Mouse (Mus musculus) forebrain, embryonic 14.5 days (tissue): ENCODE data around the gene Olfr686. TPM values are rescaled to one million over a fixed set of nuclear protein-coding genes. Genes with fewer than 3 reads are reported as not detected.
A peak's percentile ranks its signal among the peaks of the same experiment; 100 is the strongest.

ENCODE experiments used
- ATAC-seq: fragments of 200-750 bp; cut with Nextera tagmentation; 2 replicates; pipeline ENCODE4 v1.8.0; 2017; ENCODE audit warnings: mild to moderate bottlenecking, moderate library complexity
- DNase-seq: peaks from one replicate; pipeline ENCODE4 v3.0.0-alpha.2; 2015; ENCODE audit warnings: low spot score
- H3K27ac ChIP-seq: fragments of 300-500 bp; sonication (generic); 2 replicates; pipeline ENCODE4 v1.5.1; 2014; ENCODE audit warnings: low read depth, mild to moderate bottlenecking, control low read depth, low read length, moderate library complexity
- H3K27me3 ChIP-seq: fragments of 300-500 bp; sonication (generic); replicated peaks from 2 replicates; pipeline ENCODE4 v1.6.1; 2014; ENCODE audit warnings: low read length, control low read depth, mixed read lengths; ENCODE audit not compliant: control insufficient read depth, insufficient read depth
- H3K36me3 ChIP-seq: fragments of 300-500 bp; sonication (generic); 2 replicates; pipeline ENCODE4 v1.6.1; 2014; ENCODE audit warnings: low read length, control low read depth; ENCODE audit not compliant: control insufficient read depth, insufficient read depth
- H3K4me1 ChIP-seq: fragments of 300-500 bp; sonication (generic); 2 replicates; pipeline ENCODE4 v1.6.1; 2014; ENCODE audit warnings: antibody characterized with exemption, low read length, control low read depth; ENCODE audit not compliant: control insufficient read depth, insufficient read depth
- H3K4me2 ChIP-seq: fragments of 300-500 bp; sonication (generic); 2 replicates; pipeline ENCODE4 v1.6.1; 2014; ENCODE audit warnings: mild to moderate bottlenecking, control low read depth, low read length
- H3K4me3 ChIP-seq: fragments of 300-500 bp; sonication (generic); 2 replicates; pipeline ENCODE4 v1.5.1; 2014; ENCODE audit warnings: low read depth, low read length, control low read depth
- H3K9ac ChIP-seq: fragments of 300-500 bp; sonication (generic); 2 replicates; pipeline ENCODE4 v1.6.1; 2014; ENCODE audit warnings: mild to moderate bottlenecking, low read length, control low read depth, moderate library complexity
- H3K9me3 ChIP-seq: fragments of 300-500 bp; sonication (generic); replicated peaks from 2 replicates; pipeline ENCODE4 v1.6.1; 2016; ENCODE audit warnings: low read length, control low read depth, mixed read lengths; ENCODE audit not compliant: control insufficient read depth
- WGBS: fragments of 180-500 bp; shearing (Covaris S2); extraction: QIAGEN DNeasy Blood & Tissue Kit; methylation state at CpG from one replicate; pipeline ENCODE4 v1.1.7; 2014; 5-methylcytosine and 5-hydroxymethylcytosine counted together
- polyA plus RNA-seq: library from polyadenylated mRNA; unstranded; fragments of >200 nt; fragmentation: Nextera tagmentation; extraction: Ambion mirVana; gene quantifications from 2 replicates; pipeline ENCODE4 v1.2.1, GENCODE M21; 2014

Gene Olfr686
- polyA plus RNA-seq, 1 experiment from 2014 or later: not detected

GRCm38 (mm10) chr7:105185912-105186311 is 21.4 kb downstream of the Olfr686 start, which contains the start of gene Olfr685:
Gene Olfr685 (minus strand): TSS chr7:105186012.
- Histone ChIP-seq H3K27me3 (no peaks in the 10 kb centered on the region), H3K4me1 (no peaks in the 10 kb centered on the region), H3K27ac (no peak within 1 kb of the TSS), H3K4me3 (no peak within 1 kb of the TSS), H3K4me2 (no peak within 1 kb of the TSS), H3K36me3 (no peaks in the 10 kb centered on the region), H3K9me3 (no peaks in the 10 kb centered on the region), H3K9ac (no peak within 1 kb of the TSS)
- 84% methylated on average over 1 of the region's 1 CpGs for WGBS
- ATAC-seq (no peak), DNase-seq (no peak)

- Histone ChIP-seq H3K4me1 (no peaks in the 10 kb centered on the region), H3K4me3 (no peak overlapping the region), H3K4me2 (no peak overlapping the region), H3K9ac (no peak overlapping the region), H3K36me3 (no peaks in the 10 kb centered on the region), H3K27me3 (no peaks in the 10 kb centered on the region), H3K27ac (no peak overlapping the region), H3K9me3 (no peaks in the 10 kb centered on the region)
- DNase-seq (peak; percentile 25), ATAC-seq (no peak)
- WGBS: 56% methylated on average over 4 of the region's 4 CpGs
Observed at GRCm38 (mm10) chr7:105170773-105171172, 36.5 kb downstream of the Olfr686 start.

GRCm38 (mm10) chr7:105163553-105163952 is 43.7 kb downstream of the Olfr686 start, which contains the start of gene Olfr684:
Gene Olfr684 (minus strand): TSS chr7:105163653.
- no peaks in the 10 kb centered on the region for H3K4me1 ChIP-seq
- WGBS: 54% methylated on average over 1 of the region's 1 CpGs
- H3K4me3 ChIP-seq: no peak within 1 kb of the TSS
- H3K9me3 ChIP-seq: no peaks in the 10 kb centered on the region
- H3K9ac ChIP-seq: no peak within 1 kb of the TSS
- H3K27ac ChIP-seq: no peak within 1 kb of the TSS
- H3K27me3 ChIP-seq: no peaks in the 10 kb centered on the region
- no peak for DNase-seq
- ATAC-seq: no peak
- H3K4me2 ChIP-seq: no peak within 1 kb of the TSS
- no peaks in the 10 kb centered on the region for H3K36me3 ChIP-seq

Other genes starting within 250 kb of the Olfr686 start
- gene Olfr670, start 244.9 kb downstream of the Olfr686 start, polyA plus RNA-seq: not detected in 2 replicates
- gene Olfr671, start 228.4 kb downstream of the Olfr686 start, polyA plus RNA-seq: not detected in 2 replicates
- not detected in 2 replicates for gene Olfr672, start 205.5 kb downstream of the Olfr686 start, polyA plus RNA-seq
- not detected in 2 replicates for gene Olfr675, start 179.0 kb downstream of the Olfr686 start, polyA plus RNA-seq
- not detected in 2 replicates for gene Olfr676, start 174.8 kb downstream of the Olfr686 start, polyA plus RNA-seq
- not detected in 2 replicates for gene Olfr677, start 156.1 kb downstream of the Olfr686 start, polyA plus RNA-seq
- gene Olfr678, start 143.0 kb downstream of the Olfr686 start, polyA plus RNA-seq: not detected in 2 replicates
- not detected in 2 replicates for gene Olfr679, start 126.3 kb downstream of the Olfr686 start, polyA plus RNA-seq
- not detected in 2 replicates for gene Olfr680-ps1, start 114.7 kb downstream of the Olfr686 start, polyA plus RNA-seq
- gene Olfr681, start 90.6 kb downstream of the Olfr686 start, polyA plus RNA-seq: not detected in 2 replicates
- gene Olfr683, start 60.5 kb downstream of the Olfr686 start, polyA plus RNA-seq: not detected in 2 replicates
- gene Olfr684, start 43.8 kb downstream of the Olfr686 start, polyA plus RNA-seq: not detected in 2 replicates
- gene Olfr685, start 21.5 kb downstream of the Olfr686 start, polyA plus RNA-seq: not detected in 2 replicates
- not detected in 2 replicates for gene Olfr688, start 80.6 kb upstream of the Olfr686 start, polyA plus RNA-seq
- gene Olfr689, start 103.7 kb upstream of the Olfr686 start, polyA plus RNA-seq: not detected in 2 replicates
- not detected in 2 replicates for gene Olfr690, start 126.6 kb upstream of the Olfr686 start, polyA plus RNA-seq
- gene Olfr691, start 134.8 kb upstream of the Olfr686 start, polyA plus RNA-seq: not detected in 2 replicates
- gene Olfr692, start 160.7 kb upstream of the Olfr686 start, polyA plus RNA-seq: not detected in 2 replicates
- not detected in 2 replicates for gene Gm5901, start 167.6 kb upstream of the Olfr686 start, polyA plus RNA-seq
- 30.4 and 39.8 TPM in 2 replicates for gene Fam160a2, start 192.6 kb upstream of the Olfr686 start, polyA plus RNA-seq
- not detected in 2 replicates for gene Cnga4, start 197.1 kb upstream of the Olfr686 start, polyA plus RNA-seq
- 1.1 and 1.6 TPM in 2 replicates for gene Cckbr, start 218.2 kb upstream of the Olfr686 start, polyA plus RNA-seq